Mouse (Mus musculus): ENCODE measurements at regions not wholly inside any gene's neighbourhood (a gene's known extent, or its start where the extent isn't known, plus 50 kb on each side); places are given as distances from the start of the nearest gene placed in this dataset.

GRCm38 (mm10) chr13:6240855-6241254 lies 307.1 kb upstream of the Pitrm1 start:
- TF ChIP-seq CTCF (IDR thresholded peaks at IDR 0.05; ENCODE audit: control insufficient read depth, insufficient read depth, insufficient replicate concordance, low read depth, low read length) (no peak), POLR2A (IDR thresholded peaks at IDR 0.05; ENCODE audit: control insufficient read depth, low read depth, low read length) (no peak)
